Mouse (Mus musculus): Measurements from ENCODE around the gene Immp2l. TPM values are rescaled to one million over a fixed set of nuclear protein-coding genes. Genes with fewer than 3 reads are reported as not detected.

The Immp2l gene
- polyA plus RNA-seq, 1 experiment from 2014 or later, result 9.2 TPM

GRCm38 (mm10) chr12:41317431-41317830 lies 293.5 kb downstream of the Immp2l start:
- Histone ChIP-seq H3K4me1 (ENCODE audit: control insufficient read depth, insufficient read depth, low read length) (no peaks in the 10 kb centered on the region), H3K4me3 (ENCODE audit: low read depth, low read length) (no peak overlapping the region), H3K27me3 (ENCODE audit: control insufficient read depth, insufficient read depth, low read length) (no peaks in the 10 kb centered on the region), H3K36me3 (ENCODE audit: control insufficient read depth, insufficient read depth, low read length) (no peaks in the 10 kb centered on the region), H3K9me3 (ENCODE audit: control insufficient read depth, low read length) (no peaks in the 10 kb centered on the region), H3K4me2 (ENCODE audit: low read depth) (no peak overlapping the region), H3K9ac (ENCODE audit: low read length) (no peak overlapping the region), H3K27ac (ENCODE audit: low read depth, low read length) (no peak overlapping the region)
- no peak for DNase-seq (ENCODE audit: low spot score)
- ATAC-seq (ENCODE audit: insufficient read depth, low FRiP score, low TSS enrichment), result no peak
- 93% methylated on average over 2 of the region's 2 CpGs for WGBS

- Histone ChIP-seq H3K27ac (ENCODE audit: low read depth, low read length) (no peak overlapping the region), H3K9ac (ENCODE audit: low read length) (no peak overlapping the region), H3K4me3 (ENCODE audit: low read depth, low read length) (no peak overlapping the region), H3K27me3 (ENCODE audit: control insufficient read depth, insufficient read depth, low read length) (no peaks in the 10 kb centered on the region), H3K4me1 (ENCODE audit: control insufficient read depth, insufficient read depth, low read length) (no peaks in the 10 kb centered on the region), H3K4me2 (ENCODE audit: low read depth) (no peak overlapping the region), H3K36me3 (ENCODE audit: control insufficient read depth, insufficient read depth, low read length) (no peaks in the 10 kb centered on the region), H3K9me3 (ENCODE audit: control insufficient read depth, low read length) (no peaks in the 10 kb centered on the region)
- no peak for ATAC-seq (ENCODE audit: insufficient read depth, low FRiP score, low TSS enrichment)
- no peak for DNase-seq (ENCODE audit: low spot score)
- WGBS, result no CpG with 5 or more reads among the region's 1 CpGs
Measured at GRCm38 (mm10) chr12:41322018-41322417, 298.1 kb downstream of the Immp2l start.

GRCm38 (mm10) chr12:41324418-41324817 lies 300.5 kb downstream of the Immp2l start:
- no peaks in the 10 kb centered on the region for H3K27me3 ChIP-seq (ENCODE audit: control insufficient read depth, insufficient read depth, low read length)
- no peaks in the 10 kb centered on the region for H3K9me3 ChIP-seq (ENCODE audit: control insufficient read depth, low read length)
- no peak overlapping the region for H3K9ac ChIP-seq (ENCODE audit: low read length)
- no peak for ATAC-seq (ENCODE audit: insufficient read depth, low FRiP score, low TSS enrichment)
- no peak overlapping the region for H3K4me2 ChIP-seq (ENCODE audit: low read depth)
- no peaks in the 10 kb centered on the region for H3K4me1 ChIP-seq (ENCODE audit: control insufficient read depth, insufficient read depth, low read length)
- no peak overlapping the region for H3K4me3 ChIP-seq (ENCODE audit: low read depth, low read length)
- 78% methylated on average over 2 of the region's 2 CpGs for WGBS
- H3K36me3 ChIP-seq (ENCODE audit: control insufficient read depth, insufficient read depth, low read length), result no peaks in the 10 kb centered on the region
- H3K27ac ChIP-seq (ENCODE audit: low read depth, low read length), result no peak overlapping the region
- no peak for DNase-seq (ENCODE audit: low spot score)

- H3K27me3 ChIP-seq (ENCODE audit: control insufficient read depth, insufficient read depth, low read length), result no peaks in the 10 kb centered on the region
- H3K4me1 ChIP-seq (ENCODE audit: control insufficient read depth, insufficient read depth, low read length), result no peaks in the 10 kb centered on the region
- no peak overlapping the region for H3K27ac ChIP-seq (ENCODE audit: low read depth, low read length)
- ATAC-seq (ENCODE audit: insufficient read depth, low FRiP score, low TSS enrichment) (no peak), DNase-seq (ENCODE audit: low spot score) (no peak)
- H3K36me3 ChIP-seq (ENCODE audit: control insufficient read depth, insufficient read depth, low read length), result no peaks in the 10 kb centered on the region
- no peak overlapping the region for H3K4me3 ChIP-seq (ENCODE audit: low read depth, low read length)
- H3K9me3 ChIP-seq (ENCODE audit: control insufficient read depth, low read length), result no peaks in the 10 kb centered on the region
- 81% methylated on average over 2 of the region's 2 CpGs for WGBS
- no peak overlapping the region for H3K4me2 ChIP-seq (ENCODE audit: low read depth)
- no peak overlapping the region for H3K9ac ChIP-seq (ENCODE audit: low read length)
Measured at GRCm38 (mm10) chr12:41325756-41326155, 301.9 kb downstream of the Immp2l start.

- H3K9ac ChIP-seq (ENCODE audit: low read length), result no peak overlapping the region
- no peak overlapping the region for H3K4me3 ChIP-seq (ENCODE audit: low read depth, low read length)
- H3K4me2 ChIP-seq (ENCODE audit: low read depth), result no peak overlapping the region
- DNase-seq (ENCODE audit: low spot score) (no peak), ATAC-seq (ENCODE audit: insufficient read depth, low FRiP score, low TSS enrichment) (no peak)
- no peaks in the 10 kb centered on the region for H3K4me1 ChIP-seq (ENCODE audit: control insufficient read depth, insufficient read depth, low read length)
- H3K36me3 ChIP-seq (ENCODE audit: control insufficient read depth, insufficient read depth, low read length), result no peaks in the 10 kb centered on the region
- H3K27me3 ChIP-seq (ENCODE audit: control insufficient read depth, insufficient read depth, low read length), result no peaks in the 10 kb centered on the region
- H3K27ac ChIP-seq (ENCODE audit: low read depth, low read length), result no peak overlapping the region
- 77% methylated on average over 7 of the region's 7 CpGs for WGBS
- no peaks in the 10 kb centered on the region for H3K9me3 ChIP-seq (ENCODE audit: control insufficient read depth, low read length)
Measured at GRCm38 (mm10) chr12:41330988-41331671, 307.2 kb downstream of the Immp2l start.

- Histone ChIP-seq H3K27ac (ENCODE audit: low read depth, low read length) (no peak overlapping the region), H3K9ac (ENCODE audit: low read length) (no peak overlapping the region), H3K36me3 (ENCODE audit: control insufficient read depth, insufficient read depth, low read length) (no peaks in the 10 kb centered on the region), H3K9me3 (ENCODE audit: control insufficient read depth, low read length) (no peaks in the 10 kb centered on the region), H3K27me3 (ENCODE audit: control insufficient read depth, insufficient read depth, low read length) (no peaks in the 10 kb centered on the region), H3K4me1 (ENCODE audit: control insufficient read depth, insufficient read depth, low read length) (no peaks in the 10 kb centered on the region), H3K4me2 (ENCODE audit: low read depth) (no peak overlapping the region), H3K4me3 (ENCODE audit: low read depth, low read length) (no peak overlapping the region)
- WGBS, result 87% methylated on average over 4 of the region's 4 CpGs
- no peak for ATAC-seq (ENCODE audit: insufficient read depth, low FRiP score, low TSS enrichment)
- no peak for DNase-seq (ENCODE audit: low spot score)
Measured at GRCm38 (mm10) chr12:41345621-41346020, 321.7 kb downstream of the Immp2l start.

- no peak overlapping the region for H3K9ac ChIP-seq (ENCODE audit: low read length)
- H3K27ac ChIP-seq (ENCODE audit: low read depth, low read length), result no peak overlapping the region
- no peak overlapping the region for H3K4me2 ChIP-seq (ENCODE audit: low read depth)
- no peak overlapping the region for H3K4me3 ChIP-seq (ENCODE audit: low read depth, low read length)
- 98% methylated on average over 2 of the region's 2 CpGs for WGBS
- DNase-seq (ENCODE audit: low spot score) (no peak), ATAC-seq (ENCODE audit: insufficient read depth, low FRiP score, low TSS enrichment) (no peak)
- no peaks in the 10 kb centered on the region for H3K4me1 ChIP-seq (ENCODE audit: control insufficient read depth, insufficient read depth, low read length)
- no peaks in the 10 kb centered on the region for H3K36me3 ChIP-seq (ENCODE audit: control insufficient read depth, insufficient read depth, low read length)
- no peaks in the 10 kb centered on the region for H3K27me3 ChIP-seq (ENCODE audit: control insufficient read depth, insufficient read depth, low read length)
- no peaks in the 10 kb centered on the region for H3K9me3 ChIP-seq (ENCODE audit: control insufficient read depth, low read length)
Measured at GRCm38 (mm10) chr12:41347494-41347893, 323.6 kb downstream of the Immp2l start.

GRCm38 (mm10) chr12:41349386-41349785 lies 325.5 kb downstream of the Immp2l start:
- no peaks in the 10 kb centered on the region for H3K27me3 ChIP-seq (ENCODE audit: control insufficient read depth, insufficient read depth, low read length)
- no peak overlapping the region for H3K9ac ChIP-seq (ENCODE audit: low read length)
- 80% methylated on average over 2 of the region's 2 CpGs for WGBS
- H3K27ac ChIP-seq (ENCODE audit: low read depth, low read length), result no peak overlapping the region
- no peaks in the 10 kb centered on the region for H3K4me1 ChIP-seq (ENCODE audit: control insufficient read depth, insufficient read depth, low read length)
- no peak overlapping the region for H3K4me2 ChIP-seq (ENCODE audit: low read depth)
- H3K36me3 ChIP-seq (ENCODE audit: control insufficient read depth, insufficient read depth, low read length), result no peaks in the 10 kb centered on the region
- DNase-seq (ENCODE audit: low spot score) (no peak), ATAC-seq (ENCODE audit: insufficient read depth, low FRiP score, low TSS enrichment) (no peak)
- H3K4me3 ChIP-seq (ENCODE audit: low read depth, low read length), result no peak overlapping the region
- H3K9me3 ChIP-seq (ENCODE audit: control insufficient read depth, low read length), result no peaks in the 10 kb centered on the region

GRCm38 (mm10) chr12:41349814-41350213 lies 325.9 kb downstream of the Immp2l start:
- WGBS, result 65% methylated on average over 2 of the region's 2 CpGs

More at GRCm38 (mm10) chr12:41349814-41350213, 325.9 kb downstream of the Immp2l start:
- Histone ChIP-seq H3K36me3 (ENCODE audit: control insufficient read depth, insufficient read depth, low read length) (no peaks in the 10 kb centered on the region), H3K27ac (ENCODE audit: low read depth, low read length) (no peak overlapping the region), H3K9ac (ENCODE audit: low read length) (no peak overlapping the region), H3K27me3 (ENCODE audit: control insufficient read depth, insufficient read depth, low read length) (no peaks in the 10 kb centered on the region), H3K4me1 (ENCODE audit: control insufficient read depth, insufficient read depth, low read length) (no peaks in the 10 kb centered on the region), H3K9me3 (ENCODE audit: control insufficient read depth, low read length) (no peaks in the 10 kb centered on the region), H3K4me3 (ENCODE audit: low read depth, low read length) (no peak overlapping the region), H3K4me2 (ENCODE audit: low read depth) (no peak overlapping the region)
- ATAC-seq (ENCODE audit: insufficient read depth, low FRiP score, low TSS enrichment), result no peak
- no peak for DNase-seq (ENCODE audit: low spot score)
